Mouse (Mus musculus): ENCODE data around the gene Sugct.

DNA sequence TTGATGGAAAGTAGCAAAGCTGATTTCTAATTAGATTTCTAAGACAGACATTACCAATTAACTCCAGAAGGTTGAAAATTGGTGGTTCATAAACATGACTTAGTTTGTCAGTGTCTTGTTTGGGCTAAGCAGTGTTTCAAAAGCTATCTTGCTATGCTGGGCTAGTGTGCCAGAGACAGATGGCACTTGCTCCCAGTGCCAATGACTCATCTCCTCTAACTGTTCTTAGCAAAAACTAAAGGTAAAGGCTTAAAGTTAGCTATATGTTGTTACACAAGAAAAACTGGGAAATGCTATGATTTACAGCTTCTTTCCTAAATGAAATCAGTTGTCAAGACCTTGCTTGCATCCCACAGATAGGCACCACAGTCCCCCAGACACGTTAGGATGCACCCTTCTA, 200.4 kb downstream of the Sugct start:
- TF ChIP-seq POLR2A (IDR thresholded peaks at IDR 0.05; ENCODE audit: insufficient read length, low read depth) (no peak), MYOG (IDR thresholded peaks at IDR 0.05; ENCODE audit: control insufficient read depth in 1 of 3, insufficient read depth in 1 of 3, insufficient read length in 2 of 3, low read depth in 2 of 3) (no peak), E2F4 (IDR thresholded peaks at IDR 0.05; ENCODE audit: insufficient read depth) (no peak), TCF12 (IDR thresholded peaks at IDR 0.05; ENCODE audit: insufficient read depth, poor library complexity, severe bottlenecking) (no peak), SRF (IDR thresholded peaks at IDR 0.05; ENCODE audit: control insufficient read depth, insufficient read length, low read depth) (no peak), POLR2AphosphoS2 (IDR thresholded peaks at IDR 0.05; ENCODE audit: insufficient read length, low read depth) (no peak), CEBPB (IDR thresholded peaks at IDR 0.05; ENCODE audit: insufficient read depth, poor library complexity, severe bottlenecking) (no peak), USF1 (IDR thresholded peaks at IDR 0.05; ENCODE audit: low read depth) (no peak), MYOD1 (IDR thresholded peaks at IDR 0.05; ENCODE audit: control insufficient read depth in 1 of 3, insufficient read length in 2 of 3, low read depth in 2 of 3) (no peak), REST (IDR thresholded peaks at IDR 0.05; ENCODE audit: insufficient read depth, insufficient read length) (no peak)
